Mouse (Mus musculus) bone marrow macrophage, adult 2 months (primary cell): Measurements from ENCODE around the gene Mosmo. TPM values are rescaled to one million over a fixed set of nuclear protein-coding genes. Genes with fewer than 3 reads are reported as not detected.

Experiments
- H3K27ac ChIP-seq: 2 replicates; pipeline ENCODE4 v1.5.1; 2012; ENCODE audit warnings: low read depth, low read length; ENCODE audit not compliant: insufficient read depth
- H3K4me1 ChIP-seq: 2 replicates; pipeline ENCODE4 v1.6.1; 2012; ENCODE audit warnings: low read length; ENCODE audit not compliant: control insufficient read depth, insufficient read depth
- H3K4me3 ChIP-seq: 2 replicates; pipeline ENCODE4 v1.5.1; 2012; ENCODE audit warnings: mild to moderate bottlenecking, low read length, moderate library complexity; ENCODE audit not compliant: insufficient read depth
- CTCF ChIP-seq: IDR thresholded peaks from 2 replicates; pipeline ENCODE4 v1.5.1; 2012; ENCODE audit warnings: low read depth, mild to moderate bottlenecking, low read length, moderate library complexity
- POLR2A ChIP-seq: IDR thresholded peaks from 2 replicates; pipeline ENCODE4 v1.6.1; 2012; ENCODE audit warnings: mild to moderate bottlenecking, low read depth, low read length, borderline replicate concordance
- polyA plus RNA-seq: library from polyadenylated mRNA; stranded (reverse); fragments of >200 nt; gene quantifications from 2 replicates; pipeline ENCODE4 v1.2.4, GENCODE M21; 2012; ENCODE audit not compliant: missing spikeins, insufficient read depth, insufficient read length

Mosmo gene
- polyA plus RNA-seq, 1 experiment = 22.2 TPM

- Histone ChIP-seq H3K27ac (no peak overlapping the region), H3K4me3 (no peak overlapping the region), H3K4me1 (peaks cover 8% of the 10 kb centered on the region; the same call in 1 of the 2 replicates)
- no peak for TF ChIP-seq CTCF
- no peak for TF ChIP-seq POLR2A
Observed at GRCm38 (mm10) chr7:120751906-120752305, 74.5 kb downstream of the Mosmo start.

DNA sequence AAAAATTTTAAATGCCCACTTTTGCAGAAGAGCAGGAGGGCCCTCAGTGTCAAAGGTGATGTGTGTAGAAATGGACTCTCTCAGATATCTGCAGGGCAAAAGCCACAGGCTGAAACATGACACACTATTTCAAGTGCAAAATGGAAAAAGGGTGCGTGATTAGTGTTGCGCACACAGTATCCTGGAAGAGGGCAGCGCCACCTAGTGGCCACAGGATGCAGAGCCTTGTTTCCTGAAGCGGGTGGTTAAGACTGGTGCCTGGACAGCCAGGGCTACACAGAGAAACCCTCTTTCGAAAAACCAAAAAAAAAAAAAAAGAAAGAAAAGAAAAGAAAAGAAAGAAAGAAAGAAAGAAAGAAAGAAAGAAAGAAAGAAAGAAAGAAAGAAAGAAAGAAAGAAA is 77.3 kb downstream of the Mosmo start:
- Histone ChIP-seq H3K4me1 (peaks cover 8% of the 10 kb centered on the region; the same call in 1 of the 2 replicates), H3K27ac (no peak overlapping the region), H3K4me3 (no peak overlapping the region)
- peak; percentile 67 for TF ChIP-seq CTCF
- no peak for TF ChIP-seq POLR2A

DNA sequence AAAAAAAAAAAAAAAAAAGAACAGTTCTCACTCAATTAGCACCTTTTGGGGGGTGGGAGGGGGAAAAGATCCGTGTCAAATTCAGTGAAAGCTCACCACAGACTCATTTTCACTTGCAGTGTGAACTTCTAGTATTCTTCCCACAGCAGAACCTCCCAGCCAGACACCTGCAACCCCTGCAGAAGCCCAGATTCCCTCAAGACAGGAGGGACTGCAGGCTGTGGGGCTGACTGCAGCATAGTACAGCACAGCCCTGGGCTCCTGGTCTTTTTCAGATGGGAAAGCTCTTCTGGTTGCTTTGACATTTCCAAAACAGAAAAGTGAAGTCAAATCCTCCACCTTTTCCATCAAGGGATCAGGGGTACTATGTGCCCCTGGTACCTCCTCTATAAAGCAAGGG is 90.0 kb downstream of the Mosmo start:
- H3K4me3 ChIP-seq = no peak overlapping the region
- TF ChIP-seq POLR2A (no peak), CTCF (no peak)
- no peak overlapping the region for H3K27ac ChIP-seq
- no peaks in the 10 kb centered on the region for H3K4me1 ChIP-seq

DNA sequence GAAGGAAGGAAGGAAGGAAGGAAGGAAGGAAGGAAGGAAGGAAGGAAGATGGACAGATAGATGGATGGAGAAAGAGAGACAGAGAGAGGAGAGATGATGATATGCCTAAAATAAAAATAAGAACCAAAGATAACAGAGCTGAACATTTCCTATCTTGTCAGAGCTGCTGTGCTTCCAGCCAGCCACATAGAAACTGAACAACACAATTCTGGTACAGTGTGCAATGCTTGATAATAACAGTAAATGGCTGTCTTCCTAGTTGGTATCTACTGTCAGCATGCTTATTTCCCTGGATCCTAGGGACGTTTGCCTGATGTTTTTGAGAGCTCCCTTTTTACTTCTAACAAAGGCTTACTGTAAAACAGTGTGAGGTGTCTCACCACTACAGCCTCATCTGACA is 94.0 kb downstream of the Mosmo start:
- TF ChIP-seq CTCF (no peak), POLR2A (no peak)
- H3K4me3 ChIP-seq = no peak overlapping the region
- H3K27ac ChIP-seq = no peak overlapping the region
- no peaks in the 10 kb centered on the region for H3K4me1 ChIP-seq

DNA sequence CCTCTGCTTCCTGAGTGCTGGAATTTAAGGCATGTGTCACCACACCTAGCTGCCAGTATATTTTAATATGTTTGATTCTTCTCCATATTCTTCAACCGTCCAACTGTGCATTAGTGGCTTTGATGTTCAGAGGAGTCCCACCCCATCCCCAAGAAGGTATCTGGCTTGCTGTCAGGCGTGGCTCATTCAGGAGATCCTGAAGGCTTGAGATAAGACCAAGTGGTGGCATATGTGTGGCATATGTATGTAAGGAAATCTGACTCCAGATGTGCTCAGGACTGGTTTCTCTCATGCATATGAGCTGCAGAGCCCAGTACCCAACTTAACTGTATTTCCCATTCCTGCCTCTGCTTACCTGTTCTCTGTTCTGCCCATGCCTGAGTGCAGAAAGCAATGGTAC is 100.6 kb downstream of the Mosmo start:
- TF ChIP-seq POLR2A (no peak), CTCF (no peak)
- H3K4me3 ChIP-seq = no peak overlapping the region
- no peak overlapping the region for H3K27ac ChIP-seq
- H3K4me1 ChIP-seq = no peaks in the 10 kb centered on the region

Other genes starting within 250 kb of the Mosmo start
- gene Uqcrc2, start 42.4 kb upstream of the Mosmo start, polyA plus RNA-seq = 75.3 and 99.8 TPM in 2 replicates
- gene Pdzd9, start 7.3 kb upstream of the Mosmo start, polyA plus RNA-seq = 0.37 and 0.42 TPM in 2 replicates
- not detected in 2 replicates for gene Vwa3a, start 61.7 kb downstream of the Mosmo start, polyA plus RNA-seq
- not detected in 2 replicates for gene Gm5737, start 134.7 kb downstream of the Mosmo start, polyA plus RNA-seq
- gene Eef2k, start 165.2 kb downstream of the Mosmo start, polyA plus RNA-seq = 10.4 and 15.1 TPM in 2 replicates
- gene Polr3e, start 240.1 kb downstream of the Mosmo start, polyA plus RNA-seq = 9.2 and 9.3 TPM in 2 replicates